Mouse (Mus musculus): Measurements from ENCODE around the gene Kcnn3.

Gene Kcnn3

GRCm38 (mm10) chr3:89519894-89520293, at the start of gene Kcnn3:
Kcnn3 (plus strand) TSS chr3:89520164.
- DNase-seq (ENCODE audit: low spot score): peak; percentile 76

DNA sequence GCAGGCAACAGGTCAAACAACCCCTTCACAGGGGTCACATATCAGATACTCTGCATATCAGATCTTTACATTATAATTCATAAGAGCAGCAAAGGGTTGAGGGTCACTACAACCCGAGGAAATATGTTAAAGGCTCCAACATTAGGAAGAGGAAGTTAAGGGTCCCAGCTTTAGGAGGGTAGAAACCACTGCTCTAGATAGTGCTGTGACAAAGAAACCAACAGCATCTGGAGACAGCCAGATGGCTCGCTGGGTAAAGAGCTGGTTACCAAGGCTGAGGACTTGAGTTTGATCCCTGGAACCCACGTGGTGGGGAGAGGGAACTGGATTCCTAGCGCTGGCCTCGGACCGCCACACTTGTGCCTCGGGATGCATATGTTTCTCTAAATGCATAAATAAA, 47.7 kb upstream of the Kcnn3 start:
- DNase-seq (ENCODE audit: low spot score): no peak

- no peak for DNase-seq (ENCODE audit: low spot score)
These were observed 46.1 kb upstream of the Kcnn3 start for GRCm38 (mm10) chr3:89473838-89474237.

DNA sequence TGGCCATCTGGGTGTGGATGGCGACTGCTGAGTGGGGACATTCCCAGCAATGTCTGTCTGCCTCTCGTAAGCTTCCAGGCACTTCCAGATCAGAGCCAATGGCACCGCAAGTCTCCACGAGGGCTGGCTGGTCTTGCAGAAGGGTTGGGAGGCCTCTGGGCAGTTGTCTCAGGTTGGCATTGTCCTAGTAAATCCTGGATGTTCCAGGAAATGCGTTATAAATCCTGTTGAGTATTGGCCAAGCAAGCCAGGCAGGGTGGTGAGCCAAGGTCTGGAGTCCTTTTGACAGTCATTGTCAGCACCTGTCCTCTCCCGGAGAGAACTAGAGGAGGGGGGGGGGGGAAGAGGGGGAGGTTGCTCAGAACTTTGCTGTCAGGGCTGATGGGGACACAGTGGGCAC, 40.9 kb upstream of the Kcnn3 start:
- DNase-seq (ENCODE audit: low spot score): no peak

DNA sequence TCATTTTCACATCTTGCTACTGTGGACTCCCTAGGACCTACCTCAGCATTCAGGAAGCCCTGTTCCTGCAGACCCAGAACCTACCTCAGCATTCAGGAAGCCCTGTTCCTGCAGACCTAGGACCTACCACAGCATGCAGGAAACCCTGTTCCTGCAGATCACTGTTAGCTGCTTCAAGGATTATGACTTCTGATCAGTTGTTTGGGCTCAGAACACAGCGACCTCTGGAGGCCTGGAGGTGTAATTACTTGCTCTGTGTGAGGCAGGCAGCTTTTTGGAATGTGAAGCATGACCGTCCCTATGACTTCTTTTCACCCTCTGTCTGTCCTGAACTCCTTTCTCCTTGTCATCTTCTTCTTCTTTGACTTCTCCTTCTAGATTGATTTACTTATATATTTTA, 38.5 kb upstream of the Kcnn3 start:
- DNase-seq (ENCODE audit: low spot score): no peak

- DNase-seq (ENCODE audit: low spot score): no peak
These were observed 37.7 kb upstream of the Kcnn3 start for GRCm38 (mm10) chr3:89482249-89482648.

DNA sequence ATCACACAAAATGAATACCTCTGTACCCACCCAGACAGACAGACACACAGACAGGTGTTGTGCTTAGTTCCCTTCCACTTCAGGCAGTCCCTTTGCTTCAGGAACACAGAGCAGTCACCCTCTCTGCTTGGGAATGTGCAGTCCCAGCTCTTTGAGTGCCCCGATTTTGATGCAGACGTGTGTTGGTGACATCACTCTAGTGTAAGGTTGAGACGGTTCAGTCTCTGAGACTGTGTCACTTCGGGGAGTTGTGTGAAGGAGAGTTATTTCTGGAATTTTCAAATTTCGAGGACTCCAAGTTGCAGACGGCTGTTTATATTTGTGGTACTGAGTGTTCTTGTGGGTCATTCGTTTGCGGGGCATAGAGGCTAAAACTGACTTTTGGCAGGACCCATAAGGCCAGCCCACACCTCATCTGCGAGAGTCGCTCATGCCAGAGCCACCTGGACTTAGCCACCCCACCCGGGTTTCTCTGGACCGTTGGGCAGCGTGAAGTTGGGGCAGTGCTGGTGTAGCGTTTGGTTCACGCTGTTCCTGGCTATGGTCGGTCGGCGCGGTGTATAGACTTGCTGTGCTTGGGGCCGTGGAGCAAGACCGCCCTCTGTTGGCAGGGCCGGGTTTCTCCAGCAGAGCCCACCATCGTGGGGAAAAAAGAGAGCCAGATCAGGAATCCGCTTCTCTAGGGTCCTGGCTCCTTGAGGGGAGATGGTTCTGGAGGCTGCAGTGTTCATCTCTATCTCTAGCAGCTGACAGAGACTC, 35.0 kb upstream of the Kcnn3 start:
- DNase-seq (ENCODE audit: low spot score): no peak

DNA sequence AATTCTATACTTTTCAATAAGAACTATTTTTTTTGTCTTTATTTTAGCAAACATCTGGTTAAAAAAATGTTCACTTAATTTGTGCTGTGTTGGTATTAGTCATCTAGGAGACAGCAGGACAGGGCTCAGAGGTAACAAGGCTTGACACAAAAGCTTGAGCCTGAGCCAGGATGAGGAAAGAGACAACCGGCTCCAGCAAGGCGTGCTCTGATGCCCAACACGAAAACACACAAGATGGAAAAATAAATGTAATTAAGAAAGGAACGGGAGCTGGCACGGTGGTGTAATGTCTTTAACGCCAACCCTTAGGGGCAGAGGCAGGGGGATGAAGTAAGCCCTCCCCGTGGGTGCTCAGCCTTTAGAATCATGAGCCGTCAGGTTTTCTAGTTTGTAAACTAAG, 33.9 kb upstream of the Kcnn3 start:
- DNase-seq (ENCODE audit: low spot score): no peak

DNA sequence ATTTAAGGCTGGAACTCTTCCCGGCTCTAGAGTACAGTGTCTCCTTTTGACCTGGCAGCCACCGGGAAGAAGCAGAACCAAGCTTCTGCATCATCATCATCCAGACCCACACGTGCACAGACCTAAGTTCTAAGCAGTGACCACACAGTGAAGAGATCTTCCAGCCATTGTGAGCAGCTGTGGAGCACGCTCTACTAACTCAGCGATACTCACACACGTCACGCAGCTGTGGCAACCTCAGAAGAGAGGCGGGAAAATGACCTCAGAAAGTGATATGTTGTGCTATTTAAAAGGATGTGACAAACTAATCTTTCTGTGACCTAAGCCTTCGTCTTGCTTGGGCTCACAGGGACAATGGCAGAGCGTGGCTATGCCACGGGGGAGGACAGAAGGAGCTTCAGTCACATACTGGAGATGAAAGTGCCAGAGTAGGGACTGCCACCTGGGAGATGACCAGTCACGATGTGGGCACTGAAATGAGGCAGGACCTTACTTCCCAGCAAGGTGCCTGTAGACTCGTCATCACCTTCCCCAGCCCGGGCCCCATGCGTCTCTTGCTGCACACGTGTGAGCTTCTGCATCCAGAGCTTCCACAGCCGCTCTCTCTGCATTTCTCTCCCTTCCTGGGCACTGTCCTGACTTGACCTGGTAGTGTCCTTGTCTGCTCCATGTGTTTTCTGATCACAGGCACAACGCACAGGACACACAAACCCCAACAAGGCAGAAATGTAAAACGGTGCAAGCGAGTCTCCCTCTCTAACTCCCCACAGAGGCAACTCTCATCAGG, 32.9 kb upstream of the Kcnn3 start:
- no peak for DNase-seq (ENCODE audit: low spot score)

DNA sequence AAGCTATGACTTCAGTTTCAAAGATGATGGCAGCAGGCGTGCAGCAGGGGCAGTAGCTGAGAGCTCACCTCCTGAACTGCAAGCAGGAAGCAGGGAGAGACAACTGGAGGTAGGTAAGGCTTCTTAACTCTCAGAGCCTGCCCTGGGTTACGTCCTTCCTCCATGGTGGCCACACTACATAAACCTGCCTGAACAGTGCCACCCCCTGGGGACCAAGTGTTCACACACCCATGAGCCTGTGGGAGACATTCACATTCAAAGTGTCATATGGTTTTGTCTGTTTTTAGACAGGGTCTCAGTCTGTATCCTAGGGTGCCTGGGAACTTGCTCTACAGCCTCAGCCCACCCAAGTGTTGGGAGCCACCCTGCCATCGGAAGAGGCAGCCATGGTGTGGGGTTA, 29.2 kb upstream of the Kcnn3 start:
- DNase-seq (ENCODE audit: low spot score): no peak

- DNase-seq (ENCODE audit: low spot score): no peak
These were observed 28.4 kb upstream of the Kcnn3 start for GRCm38 (mm10) chr3:89491559-89491958.

DNA sequence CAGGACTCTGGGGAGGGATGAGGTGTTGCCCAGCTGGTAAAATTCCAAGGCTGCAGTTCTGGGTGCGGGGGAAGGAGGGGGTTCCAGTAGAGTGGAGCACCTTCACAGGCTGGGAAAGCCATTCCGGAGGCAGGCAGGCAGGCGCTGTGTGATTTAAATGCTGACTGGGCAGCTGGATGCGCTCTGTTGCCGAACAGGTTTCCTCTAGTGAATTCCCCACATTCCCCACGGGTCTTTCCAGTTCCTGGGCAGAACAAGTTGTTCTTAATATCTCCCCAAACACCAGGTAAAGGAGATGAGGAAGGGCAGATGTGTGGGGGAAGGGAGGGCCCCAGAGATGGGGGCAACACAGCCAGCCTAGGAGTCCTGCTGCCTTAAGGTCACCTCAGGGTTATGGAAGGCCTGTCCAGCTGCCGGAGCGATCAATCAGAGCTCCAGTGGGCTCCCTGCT, 27.2 kb upstream of the Kcnn3 start:
- DNase-seq (ENCODE audit: low spot score): no peak

GRCm38 (mm10) chr3:89494630-89495029, 25.3 kb upstream of the Kcnn3 start:
- no peak for DNase-seq (ENCODE audit: low spot score)

DNA sequence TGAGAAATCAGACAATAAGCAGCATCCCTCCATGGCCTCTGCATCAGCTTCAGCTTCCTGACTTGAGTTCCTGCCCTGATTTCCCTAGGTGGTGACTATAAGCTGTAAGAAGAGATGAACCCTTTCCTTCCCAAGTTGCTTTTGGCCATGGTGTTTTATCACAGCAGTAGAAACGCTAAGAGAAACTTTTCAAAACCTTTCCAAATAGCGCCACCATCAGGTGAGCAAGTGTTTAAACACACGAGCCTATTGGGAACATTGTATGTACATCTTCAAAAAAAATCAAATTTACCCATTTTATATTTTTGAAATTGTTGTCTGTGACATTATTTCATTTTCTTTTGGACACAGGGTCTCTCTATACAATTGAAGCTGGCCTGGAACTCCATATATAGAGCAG, 23.6 kb upstream of the Kcnn3 start:
- no peak for DNase-seq (ENCODE audit: low spot score)

DNA sequence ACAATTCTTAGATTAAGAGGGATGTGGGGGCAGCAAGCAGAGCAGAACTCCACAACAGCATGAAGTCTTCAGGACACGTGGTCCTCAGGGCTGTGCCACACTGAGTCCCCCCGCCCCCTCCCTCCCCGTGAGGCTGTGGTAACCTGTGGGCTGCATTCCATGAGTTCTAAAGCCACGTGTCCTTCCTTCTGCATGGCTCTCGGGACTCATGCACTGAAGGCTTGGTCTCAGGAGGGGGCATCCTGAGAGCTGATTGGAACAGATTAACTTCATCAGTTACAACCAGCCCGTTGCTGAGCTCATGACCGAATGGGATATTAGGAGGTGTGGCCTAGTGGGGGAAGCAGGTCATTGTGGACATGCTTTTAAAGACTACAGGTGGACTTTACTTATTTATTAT, 20.3 kb upstream of the Kcnn3 start:
- no peak for DNase-seq (ENCODE audit: low spot score)

DNA sequence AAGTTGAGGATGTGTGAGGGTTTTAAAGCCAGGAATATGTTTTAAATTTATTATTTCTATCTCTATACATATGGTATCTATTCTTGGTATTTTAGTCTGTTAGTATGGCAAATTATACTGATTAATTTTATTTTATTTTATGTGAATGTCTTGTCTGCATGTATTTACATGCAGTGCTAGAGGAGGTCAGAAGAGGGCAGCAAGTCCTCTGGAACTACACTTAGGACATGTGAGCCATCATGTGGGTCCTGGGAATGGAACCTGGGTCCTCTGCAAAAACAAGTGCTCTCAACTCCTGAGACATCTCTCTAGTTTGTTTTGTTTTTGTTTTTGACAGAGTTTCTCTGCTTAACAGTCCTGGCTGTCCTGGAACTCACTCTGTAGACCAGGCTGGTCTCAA, 18.5 kb upstream of the Kcnn3 start:
- DNase-seq (ENCODE audit: low spot score): no peak

GRCm38 (mm10) chr3:89502551-89502950, 17.4 kb upstream of the Kcnn3 start:
- DNase-seq (ENCODE audit: low spot score): no peak

GRCm38 (mm10) chr3:89508041-89508440, 11.9 kb upstream of the Kcnn3 start:
- no peak for DNase-seq (ENCODE audit: low spot score)

- peak; percentile 51 for DNase-seq (ENCODE audit: low spot score)
These were observed 9.0 kb upstream of the Kcnn3 start for GRCm38 (mm10) chr3:89510979-89511378.

DNA sequence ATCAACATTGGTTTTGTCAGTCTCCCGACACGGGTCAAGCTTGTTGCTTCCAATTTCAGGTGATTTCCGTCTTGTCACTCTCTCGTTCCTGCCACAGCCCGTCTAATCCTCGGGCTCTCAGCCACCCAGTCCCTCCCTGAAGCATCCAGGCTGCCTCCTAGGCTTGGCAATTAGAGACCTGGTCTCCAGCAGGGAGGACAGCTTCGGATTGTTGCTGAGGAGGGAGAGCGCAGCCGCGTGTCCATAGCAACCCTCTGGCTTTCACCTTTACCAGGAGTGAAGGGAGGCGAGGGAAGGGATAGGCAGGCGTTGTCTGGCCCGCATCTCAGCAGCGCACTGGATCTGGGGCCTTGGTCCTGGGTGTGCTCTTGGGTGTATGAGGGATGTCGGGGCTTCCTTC, 8.6 kb upstream of the Kcnn3 start:
- DNase-seq (ENCODE audit: low spot score): no peak

GRCm38 (mm10) chr3:89512225-89512624, 7.7 kb upstream of the Kcnn3 start:
- no peak for DNase-seq (ENCODE audit: low spot score)

DNA sequence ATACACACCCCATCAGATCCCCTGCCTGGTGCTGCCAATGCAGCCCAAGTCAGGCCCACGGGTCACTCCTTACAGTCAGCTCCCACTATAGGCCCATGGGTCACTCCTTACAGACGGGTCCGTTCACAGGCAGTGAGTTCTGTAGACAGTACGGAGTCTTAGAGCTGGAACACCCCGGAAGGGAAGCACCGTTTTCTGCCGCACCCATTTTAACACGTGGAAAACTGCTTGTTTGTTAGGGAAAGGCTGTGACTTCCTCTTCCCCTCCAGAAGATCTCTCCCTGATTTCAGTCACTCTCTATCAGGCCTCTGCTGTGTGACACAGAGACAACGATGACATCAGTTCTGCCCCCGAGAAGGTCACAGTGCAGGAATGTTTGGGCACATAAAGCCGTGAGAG, 4.5 kb upstream of the Kcnn3 start:
- DNase-seq (ENCODE audit: low spot score): no peak

- no peak for DNase-seq (ENCODE audit: low spot score)
These were observed 3.6 kb upstream of the Kcnn3 start for GRCm38 (mm10) chr3:89516321-89516720.
